Mouse (Mus musculus) hindbrain, embryonic 13.5 days (tissue): Measurements from ENCODE around the gene Tmem123. TPM values are rescaled to one million over a fixed set of nuclear protein-coding genes. Genes with fewer than 3 reads are reported as not detected.

Source experiments
- ATAC-seq: fragments of 200-750 bp; cut with Nextera tagmentation; 2 replicates; pipeline ENCODE4 v1.8.0; 2017; ENCODE audit warnings: moderate TSS enrichment; ENCODE audit not compliant: low FRiP score
- H3K27ac ChIP-seq: fragments of 300-500 bp; sonication (generic); 2 replicates; pipeline ENCODE4 v1.5.1; 2015; ENCODE audit warnings: inconsistent platforms, mild to moderate bottlenecking, moderate library complexity
- H3K27me3 ChIP-seq: fragments of 300-500 bp; sonication (generic); 2 replicates; pipeline ENCODE4 v1.6.1; 2015; ENCODE audit warnings: mild to moderate bottlenecking, inconsistent platforms
- H3K36me3 ChIP-seq: fragments of 300-500 bp; sonication (generic); 2 replicates; pipeline ENCODE4 v1.6.1; 2015; ENCODE audit warnings: mild to moderate bottlenecking, inconsistent platforms
- H3K4me1 ChIP-seq: fragments of 300-500 bp; sonication (generic); replicated peaks from 2 replicates; pipeline ENCODE4 v1.6.1; 2015; ENCODE audit warnings: inconsistent platforms
- H3K4me2 ChIP-seq: fragments of 300-500 bp; sonication (generic); 2 replicates; pipeline ENCODE4 v1.6.1; 2015; ENCODE audit warnings: inconsistent platforms, mild to moderate bottlenecking, moderate library complexity
- H3K4me3 ChIP-seq: fragments of 300-500 bp; sonication (generic); 2 replicates; pipeline ENCODE4 v1.5.1; 2015; ENCODE audit warnings: mild to moderate bottlenecking, inconsistent platforms
- H3K9ac ChIP-seq: fragments of 300-500 bp; sonication (generic); 2 replicates; pipeline ENCODE4 v1.6.1; 2015; ENCODE audit warnings: mild to moderate bottlenecking, inconsistent platforms
- H3K9me3 ChIP-seq: fragments of 300-500 bp; sonication (generic); 2 replicates; pipeline ENCODE4 v1.6.1; 2016; ENCODE audit warnings: inconsistent platforms
- WGBS: fragments of 180-500 bp; shearing (Covaris S2); methylation state at CpG from one replicate; pipeline ENCODE4 v1.1.7; 2015; 5-methylcytosine and 5-hydroxymethylcytosine counted together
- polyA plus RNA-seq: library from polyadenylated mRNA; unstranded; fragments of >200 nt; fragmentation: Nextera tagmentation; extraction: Ambion mirVana; gene quantifications from 2 replicates; pipeline ENCODE4 v1.2.1, GENCODE M21; 2015

Tmem123 gene
- polyA plus RNA-seq, 1 experiment from 2014 or later = 32.7 TPM

GRCm38 (mm10) chr9:7764463-7764871 is 626 bp downstream of the Tmem123 start:
- H3K9ac ChIP-seq = peak overlapping the region; percentile 75
- no peaks in the 10 kb centered on the region for H3K36me3 ChIP-seq
- peaks cover 2% of the 10 kb centered on the region; the same call in 1 of the 2 replicates for H3K9me3 ChIP-seq
- peaks cover 26% of the 10 kb centered on the region for H3K4me1 ChIP-seq
- H3K27me3 ChIP-seq = peaks cover 20% of the 10 kb centered on the region
- under 1% methylated on average over 14 of the region's 14 CpGs for WGBS
- H3K4me3 ChIP-seq = peak overlapping the region; percentile 74
- H3K27ac ChIP-seq = peak overlapping the region; percentile 76; the same call in 1 of the 2 replicates
- peak overlapping the region; percentile 68 for H3K4me2 ChIP-seq
- peak; percentile 46 for ATAC-seq

GRCm38 (mm10) chr9:7765236-7765635 is 1.4 kb downstream of the Tmem123 start:
- Histone ChIP-seq H3K4me3 (0 out of 2 replicates have a peak overlapping the region, but pooled peaks have one; percentile 74), H3K4me2 (peak overlapping the region; percentile 68), H3K9me3 (no peaks in the 10 kb centered on the region), H3K27ac (no peak overlapping the region), H3K27me3 (peaks cover 20% of the 10 kb centered on the region), H3K9ac (no peak overlapping the region), H3K36me3 (no peaks in the 10 kb centered on the region), H3K4me1 (peaks cover 26% of the 10 kb centered on the region)
- ATAC-seq = no peak
- WGBS = 73% methylated on average over 3 of the region's 3 CpGs

GRCm38 (mm10) chr9:7766582-7766981 is 2.7 kb downstream of the Tmem123 start:
- ATAC-seq = no peak
- no peak overlapping the region for H3K27ac ChIP-seq
- 75% methylated on average over 3 of the region's 3 CpGs for WGBS
- H3K9me3 ChIP-seq = no peaks in the 10 kb centered on the region
- H3K27me3 ChIP-seq = peaks cover 16% of the 10 kb centered on the region
- no peak overlapping the region for H3K9ac ChIP-seq
- H3K36me3 ChIP-seq = no peaks in the 10 kb centered on the region
- peaks cover 26% of the 10 kb centered on the region for H3K4me1 ChIP-seq
- H3K4me3 ChIP-seq = no peak overlapping the region
- H3K4me2 ChIP-seq = no peak overlapping the region

GRCm38 (mm10) chr9:7767526-7767925 is 3.7 kb downstream of the Tmem123 start:
- Histone ChIP-seq H3K27ac (no peak overlapping the region), H3K9me3 (no peaks in the 10 kb centered on the region), H3K9ac (no peak overlapping the region), H3K4me1 (peaks cover 26% of the 10 kb centered on the region), H3K36me3 (no peaks in the 10 kb centered on the region), H3K27me3 (peaks cover 6% of the 10 kb centered on the region), H3K4me3 (no peak overlapping the region), H3K4me2 (no peak overlapping the region)
- no peak for ATAC-seq
- WGBS = 14% methylated on average over 2 of the region's 2 CpGs

GRCm38 (mm10) chr9:7769081-7769480 is 5.2 kb downstream of the Tmem123 start:
- Histone ChIP-seq H3K4me3 (no peak overlapping the region), H3K9me3 (no peaks in the 10 kb centered on the region), H3K4me1 (peaks cover 23% of the 10 kb centered on the region), H3K36me3 (no peaks in the 10 kb centered on the region), H3K9ac (no peak overlapping the region), H3K27me3 (no peaks in the 10 kb centered on the region), H3K27ac (no peak overlapping the region), H3K4me2 (no peak overlapping the region)
- 68% methylated on average over 4 of the region's 4 CpGs for WGBS
- ATAC-seq = no peak

GRCm38 (mm10) chr9:7769491-7769890 is 5.7 kb downstream of the Tmem123 start:
- Histone ChIP-seq H3K36me3 (no peaks in the 10 kb centered on the region), H3K27ac (no peak overlapping the region), H3K9me3 (no peaks in the 10 kb centered on the region), H3K9ac (no peak overlapping the region), H3K4me3 (no peak overlapping the region), H3K4me2 (no peak overlapping the region), H3K4me1 (peaks cover 21% of the 10 kb centered on the region), H3K27me3 (no peaks in the 10 kb centered on the region)
- WGBS = 88% methylated on average over 5 of the region's 5 CpGs
- ATAC-seq = no peak

GRCm38 (mm10) chr9:7772361-7772760 is 8.5 kb downstream of the Tmem123 start:
- Histone ChIP-seq H3K36me3 (no peaks in the 10 kb centered on the region), H3K9me3 (no peaks in the 10 kb centered on the region), H3K27ac (no peak overlapping the region), H3K9ac (no peak overlapping the region), H3K27me3 (no peaks in the 10 kb centered on the region), H3K4me1 (peaks cover 10% of the 10 kb centered on the region), H3K4me2 (no peak overlapping the region), H3K4me3 (no peak overlapping the region)
- 88% methylated on average over 2 of the region's 2 CpGs for WGBS
- ATAC-seq = no peak

- no peak overlapping the region for H3K27ac ChIP-seq
These were observed 9.1 kb downstream of the Tmem123 start for GRCm38 (mm10) chr9:7772773-7773454.

GRCm38 (mm10) chr9:7773686-7774085 is 9.8 kb downstream of the Tmem123 start:
- Histone ChIP-seq H3K4me3 (no peak overlapping the region), H3K4me1 (no peaks in the 10 kb centered on the region; the same call in 1 of the 2 replicates), H3K36me3 (no peaks in the 10 kb centered on the region), H3K27me3 (no peaks in the 10 kb centered on the region), H3K4me2 (no peak overlapping the region), H3K9ac (no peak overlapping the region), H3K27ac (no peak overlapping the region), H3K9me3 (no peaks in the 10 kb centered on the region)
- 94% methylated on average over 5 of the region's 5 CpGs for WGBS
- no peak for ATAC-seq

More at GRCm38 (mm10) chr9:7772773-7773454, 9.1 kb downstream of the Tmem123 start:
- no peak for ATAC-seq
- WGBS = 75% methylated on average over 4 of the region's 4 CpGs
- Histone ChIP-seq H3K9ac (no peak overlapping the region), H3K27me3 (no peaks in the 10 kb centered on the region), H3K4me2 (no peak overlapping the region), H3K9me3 (no peaks in the 10 kb centered on the region), H3K4me3 (no peak overlapping the region), H3K36me3 (no peaks in the 10 kb centered on the region), H3K4me1 (peaks cover 5% of the 10 kb centered on the region)

- no peak for ATAC-seq
- no peaks in the 10 kb centered on the region; the same call in 1 of the 2 replicates for H3K4me1 ChIP-seq
- no peak overlapping the region for H3K27ac ChIP-seq
- H3K4me2 ChIP-seq = no peak overlapping the region
- H3K36me3 ChIP-seq = no peaks in the 10 kb centered on the region
- H3K4me3 ChIP-seq = no peak overlapping the region
- 91% methylated on average over 10 of the region's 10 CpGs for WGBS
- H3K27me3 ChIP-seq = no peaks in the 10 kb centered on the region
- no peak overlapping the region for H3K9ac ChIP-seq
- H3K9me3 ChIP-seq = no peaks in the 10 kb centered on the region
These were observed 10.7 kb downstream of the Tmem123 start for GRCm38 (mm10) chr9:7774538-7774937.

GRCm38 (mm10) chr9:7775011-7775410 is 11.2 kb downstream of the Tmem123 start:
- H3K36me3 ChIP-seq = no peaks in the 10 kb centered on the region
- ATAC-seq = no peak
- no peak overlapping the region for H3K4me2 ChIP-seq
- no peaks in the 10 kb centered on the region for H3K27me3 ChIP-seq
- H3K9ac ChIP-seq = no peak overlapping the region
- H3K9me3 ChIP-seq = no peaks in the 10 kb centered on the region
- no peaks in the 10 kb centered on the region; the same call in 1 of the 2 replicates for H3K4me1 ChIP-seq
- WGBS = 95% methylated on average over 2 of the region's 2 CpGs
- no peak overlapping the region for H3K4me3 ChIP-seq
- no peak overlapping the region for H3K27ac ChIP-seq

GRCm38 (mm10) chr9:7775986-7776385 is 12.1 kb downstream of the Tmem123 start:
- H3K27me3 ChIP-seq = no peaks in the 10 kb centered on the region

GRCm38 (mm10) chr9:7776940-7777339 is 13.1 kb downstream of the Tmem123 start:
- no peaks in the 10 kb centered on the region for H3K9me3 ChIP-seq
- WGBS = 100% methylated on average over 1 of the region's 1 CpGs
- ATAC-seq = no peak

More at GRCm38 (mm10) chr9:7775986-7776385, 12.1 kb downstream of the Tmem123 start:
- no peak overlapping the region for H3K27ac ChIP-seq
- ATAC-seq = no peak
- H3K4me2 ChIP-seq = no peak overlapping the region
- no peak overlapping the region for H3K4me3 ChIP-seq
- no peak overlapping the region for H3K9ac ChIP-seq
- H3K4me1 ChIP-seq = no peaks in the 10 kb centered on the region; the same call in 1 of the 2 replicates
- H3K9me3 ChIP-seq = no peaks in the 10 kb centered on the region
- no peaks in the 10 kb centered on the region for H3K36me3 ChIP-seq
- 86% methylated on average over 3 of the region's 3 CpGs for WGBS

More at GRCm38 (mm10) chr9:7776940-7777339, 13.1 kb downstream of the Tmem123 start:
- H3K27me3 ChIP-seq = no peaks in the 10 kb centered on the region
- no peak overlapping the region for H3K27ac ChIP-seq
- no peak overlapping the region for H3K4me3 ChIP-seq
- no peaks in the 10 kb centered on the region for H3K36me3 ChIP-seq
- no peak overlapping the region for H3K9ac ChIP-seq
- no peak overlapping the region for H3K4me2 ChIP-seq
- no peaks in the 10 kb centered on the region; the same call in 1 of the 2 replicates for H3K4me1 ChIP-seq
